Mouse (Mus musculus) embryonic facial prominence, embryonic 11.5 days (tissue): ENCODE data around the gene Hist1h2bh. TPM values are rescaled to one million over a fixed set of nuclear protein-coding genes. Genes with fewer than 3 reads are reported as not detected.
A peak's percentile ranks its signal among the peaks of the same experiment; 100 is the strongest.
"Not testable (repeated sequence)": the region's sequence is repeated elsewhere in the genome, so short reads cannot be mapped to it uniquely, and the experiment has no call there.

Experiments
- ATAC-seq: fragments of 200-750 bp; cut with Nextera tagmentation; replicated peaks from 2 replicates; pipeline ENCODE4 v1.8.0; 2017; ENCODE audit warnings: low read depth; ENCODE audit not compliant: insufficient number of reproducible peaks, low FRiP score, low TSS enrichment
- DNase-seq: peaks from one replicate; pipeline ENCODE4 v3.0.0-alpha.2; 2015; ENCODE audit warnings: low spot score
- H3K27ac ChIP-seq: fragments of 300-500 bp; sonication (generic); replicated peaks from 2 replicates; pipeline ENCODE4 v1.5.1; 2014; ENCODE audit warnings: mild to moderate bottlenecking, low read depth, low read length, control low read depth
- H3K27me3 ChIP-seq: fragments of 300-500 bp; sonication (generic); 2 replicates; pipeline ENCODE4 v1.6.1; 2014; ENCODE audit warnings: mild to moderate bottlenecking, low read length, moderate library complexity, mixed read lengths; ENCODE audit not compliant: control insufficient read depth, insufficient read depth
- H3K36me3 ChIP-seq: fragments of 300-500 bp; sonication (generic); replicated peaks from 2 replicates; pipeline ENCODE4 v1.6.1; 2014; ENCODE audit warnings: low read depth, mild to moderate bottlenecking, low read length, moderate library complexity, mixed read lengths; ENCODE audit not compliant: control insufficient read depth, insufficient read depth
- H3K4me1 ChIP-seq: fragments of 300-500 bp; sonication (generic); 2 replicates; pipeline ENCODE4 v1.6.1; 2014; ENCODE audit warnings: low read length, mixed read lengths; ENCODE audit not compliant: control insufficient read depth, insufficient read depth
- H3K4me2 ChIP-seq: fragments of 300-500 bp; sonication (generic); 2 replicates; pipeline ENCODE4 v1.6.1; 2014; ENCODE audit warnings: low read depth, mild to moderate bottlenecking, control low read depth, low read length, moderate library complexity
- H3K4me3 ChIP-seq: fragments of 300-500 bp; sonication (generic); 2 replicates; pipeline ENCODE4 v1.5.1; 2014; ENCODE audit warnings: low read depth, low read length, control low read depth
- H3K9ac ChIP-seq: fragments of 300-500 bp; sonication (generic); replicated peaks from 2 replicates; pipeline ENCODE4 v1.6.1; 2014; ENCODE audit warnings: mild to moderate bottlenecking, control low read depth, low read length
- H3K9me3 ChIP-seq: fragments of 300-500 bp; sonication (generic); replicated peaks from 2 replicates; pipeline ENCODE4 v1.6.1; 2016; ENCODE audit warnings: mild to moderate bottlenecking, low read length, inconsistent platforms, mixed read lengths; ENCODE audit not compliant: control insufficient read depth
- WGBS: fragments of 180-500 bp; shearing (Covaris S2); extraction: QIAGEN DNeasy Blood & Tissue Kit; methylation state at CpG from one replicate; pipeline ENCODE4 v1.1.7; 2014; 5-methylcytosine and 5-hydroxymethylcytosine counted together
- polyA plus RNA-seq: library from polyadenylated mRNA; unstranded; fragments of >200 nt; fragmentation: Nextera tagmentation; extraction: Ambion mirVana; gene quantifications from 2 replicates; pipeline ENCODE4 v1.2.1, GENCODE M21; 2014

The Hist1h2bh gene
- polyA plus RNA-seq, 1 experiment from 2014 or later: 0.67 TPM

- peak within 1 kb of the TSS; percentile 71 for H3K4me2 ChIP-seq
- peak; percentile 86 for ATAC-seq
- H3K36me3 ChIP-seq: no peaks in the 10 kb centered on the region
- H3K9me3 ChIP-seq: no peaks in the 10 kb centered on the region
- no peaks in the 10 kb centered on the region for H3K4me1 ChIP-seq
- WGBS: under 1% methylated on average over 18 of the region's 18 CpGs
- peak within 1 kb of the TSS; percentile 77 for H3K9ac ChIP-seq
- DNase-seq: peak; percentile 92
- peak within 1 kb of the TSS; percentile 46 for H3K4me3 ChIP-seq
- peak within 1 kb of the TSS; percentile 95 for H3K27ac ChIP-seq
- H3K27me3 ChIP-seq: no peaks in the 10 kb centered on the region
Observed at GRCm38 (mm10) chr13:23571022-23571503, 27.9 kb upstream of the Hist1h2bh start, which contains the start of the genes Hist1h2ae and Hist1h2bg. Gene Hist1h2ae (minus strand): TSS chr13:23571220. Gene Hist1h2bg (plus strand): TSS chr13:23571396.

- Histone ChIP-seq H3K9ac (peak overlapping the region; percentile 51), H3K4me3 (peak overlapping the region; percentile 32), H3K27ac (peak overlapping the region; percentile 93), H3K4me2 (peak overlapping the region; percentile 39)
- WGBS: 1% methylated on average over 19 of the region's 41 CpGs
- not testable (repeated sequence) for H3K27me3 ChIP-seq, H3K9me3 ChIP-seq, ATAC-seq, H3K4me1 ChIP-seq, H3K36me3 ChIP-seq
- DNase-seq: peak; percentile 69
Observed at GRCm38 (mm10) chr13:23570261-23571021, 27.2 kb upstream of the Hist1h2bh start.

GRCm38 (mm10) chr13:23564482-23564881 is 21.3 kb upstream of the Hist1h2bh start:
- Histone ChIP-seq H3K4me2 (no peak overlapping the region), H3K4me1 (no peaks in the 10 kb centered on the region), H3K27me3 (no peaks in the 10 kb centered on the region), H3K36me3 (no peaks in the 10 kb centered on the region), H3K9ac (no peak overlapping the region), H3K4me3 (no peak overlapping the region), H3K27ac (no peak overlapping the region), H3K9me3 (no peaks in the 10 kb centered on the region)
- ATAC-seq: no peak
- DNase-seq: no peak
- WGBS: 85% methylated on average over 2 of the region's 2 CpGs

GRCm38 (mm10) chr13:23562699-23563462 is 19.7 kb upstream of the Hist1h2bh start:
- peak overlapping the region; percentile 30 for H3K4me3 ChIP-seq
- peak; percentile 82 for DNase-seq
- H3K4me1 ChIP-seq: no peaks in the 10 kb centered on the region
- peak; percentile 41; the same call in 1 of the 2 replicates for ATAC-seq
- H3K9ac ChIP-seq: peak overlapping the region; percentile 67
- 4% methylated on average over 18 of the region's 18 CpGs for WGBS
- no peaks in the 10 kb centered on the region for H3K36me3 ChIP-seq
- H3K4me2 ChIP-seq: peak overlapping the region; percentile 62
- H3K27ac ChIP-seq: peak overlapping the region; percentile 95
- no peaks in the 10 kb centered on the region for H3K9me3 ChIP-seq
- H3K27me3 ChIP-seq: no peaks in the 10 kb centered on the region

GRCm38 (mm10) chr13:23561883-23562659 is 18.9 kb upstream of the Hist1h2bh start, which contains the start of gene Hist1h3e:
Gene Hist1h3e (minus strand): TSS chr13:23562369.
- not testable (repeated sequence) for H3K4me1 ChIP-seq, H3K27me3 ChIP-seq, H3K9me3 ChIP-seq, H3K36me3 ChIP-seq
- Histone ChIP-seq H3K9ac (peak within 1 kb of the TSS; percentile 67), H3K4me3 (peak within 1 kb of the TSS; percentile 30), H3K27ac (peak within 1 kb of the TSS; percentile 95), H3K4me2 (peak within 1 kb of the TSS; percentile 62)
- WGBS: under 1% methylated on average over 33 of the region's 67 CpGs
- ATAC-seq (peak; percentile 97), DNase-seq (peak; percentile 97)

GRCm38 (mm10) chr13:23561531-23561882 is 18.3 kb upstream of the Hist1h2bh start:
- peak overlapping the region; percentile 76 for H3K27ac ChIP-seq
- not testable (repeated sequence) for ATAC-seq, H3K9me3 ChIP-seq, H3K4me2 ChIP-seq, H3K36me3 ChIP-seq, H3K27me3 ChIP-seq, DNase-seq, H3K4me1 ChIP-seq
- WGBS: 0% methylated on average over 2 of the region's 5 CpGs
- peak overlapping the region; percentile 30 for H3K4me3 ChIP-seq
- H3K9ac ChIP-seq: peak overlapping the region; percentile 52

GRCm38 (mm10) chr13:23560699-23561098 is 17.5 kb upstream of the Hist1h2bh start:
- H3K27ac ChIP-seq, H3K4me3 ChIP-seq: not testable (repeated sequence)

More at GRCm38 (mm10) chr13:23560699-23561098, 17.5 kb upstream of the Hist1h2bh start:
- not testable (repeated sequence) for H3K36me3 ChIP-seq, DNase-seq, H3K9ac ChIP-seq, H3K9me3 ChIP-seq, ATAC-seq, H3K27me3 ChIP-seq, H3K4me1 ChIP-seq, H3K4me2 ChIP-seq
- 20% methylated on average over 2 of the region's 2 CpGs for WGBS
